Mouse (Mus musculus): ENCODE measurements around the gene Gm42421. TPM values are rescaled to one million over a fixed set of nuclear protein-coding genes. Genes with fewer than 3 reads are reported as not detected.

Gm42421 gene
- polyA plus RNA-seq, 2 experiments: 0.20 to 0.59 TPM

DNA sequence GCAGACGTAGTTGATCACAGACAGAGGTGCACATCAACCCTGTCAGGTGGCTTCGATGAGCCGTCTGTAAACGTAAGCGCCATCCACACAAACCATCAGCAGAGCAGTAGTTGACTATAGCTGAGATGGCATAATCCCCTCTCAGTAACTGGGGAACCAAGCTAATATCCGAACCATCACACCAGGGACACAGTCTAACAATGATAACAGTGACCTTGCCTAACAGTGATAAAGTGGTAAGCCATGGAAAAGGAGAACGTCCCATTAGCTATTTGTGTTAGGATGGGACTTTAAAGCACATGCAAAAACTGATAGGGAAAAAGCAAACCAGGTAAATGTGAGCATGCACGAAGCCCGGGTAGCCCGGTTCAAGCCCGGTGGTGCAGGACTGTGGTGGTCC is 48.3 kb downstream of the Gm42421 start:
- DNase-seq (ENCODE audit: low read depth in 3 of 3, low spot score in 3 of 3): peak in 2 of 3 experiments; percentile 19 to 42
- Histone ChIP-seq H3K27ac (peak overlapping the region; percentile 81), H3K27me3 (ENCODE audit: control insufficient read depth, insufficient read depth, low read length) (no peaks in the 10 kb centered on the region), H3K36me3 (replicated peaks; ENCODE audit: control insufficient read depth, insufficient read depth, low read depth) (no peaks in the 10 kb centered on the region), H3K9ac (replicated peaks) (no peak overlapping the region; the same call in 1 of the 2 replicates), H3K9me3 (ENCODE audit: control insufficient read depth, low read length) (no peaks in the 10 kb centered on the region), H3K4me2 (ENCODE audit: low read depth) (peak overlapping the region; percentile 53), H3K4me3 (ENCODE audit: insufficient read depth in 1 of 2, low read depth in 2 of 2, low read length in 2 of 2) (no peak overlapping the region), H3K4me1 (replicated peaks; ENCODE audit: control insufficient read depth in 2 of 2, insufficient read depth in 2 of 2, low read length in 1 of 2) (peaks cover 43 to 52% of the 10 kb centered on the region in 2 experiments)
- TF ChIP-seq CTCF (IDR thresholded peaks at IDR 0.05; ENCODE audit: low read depth) (no peak), EP300 (IDR thresholded peaks at IDR 0.05; ENCODE audit: low read depth) (0 out of 2 replicates have a peak, but pooled peaks have one; percentile 23)
- 71% methylated on average over 11 of the region's 11 CpGs for WGBS (ENCODE audit: insufficient replicate concordance)
- peak; percentile 65 for ATAC-seq (ENCODE audit: insufficient read depth)

- peak overlapping the region; percentile 44 for H3K9ac ChIP-seq (replicated peaks)
- H3K36me3 ChIP-seq (replicated peaks; ENCODE audit: control insufficient read depth, insufficient read depth, low read depth): no peaks in the 10 kb centered on the region
- H3K4me3 ChIP-seq (ENCODE audit: insufficient read depth in 1 of 2, low read depth in 2 of 2, low read length in 2 of 2): no peak overlapping the region
- WGBS (ENCODE audit: insufficient replicate concordance): 49% methylated on average over 16 of the region's 16 CpGs
- peak overlapping the region; percentile 81 for H3K27ac ChIP-seq
- ATAC-seq (ENCODE audit: insufficient read depth) (peak; percentile 90), DNase-seq (ENCODE audit: low read depth in 3 of 3, low spot score in 3 of 3) (peak; percentile 83)
- no peaks in the 10 kb centered on the region for H3K27me3 ChIP-seq (ENCODE audit: control insufficient read depth, insufficient read depth, low read length)
- H3K9me3 ChIP-seq (ENCODE audit: control insufficient read depth, low read length): no peaks in the 10 kb centered on the region
- H3K4me1 ChIP-seq (replicated peaks; ENCODE audit: control insufficient read depth in 2 of 2, insufficient read depth in 2 of 2, low read length in 1 of 2): peaks cover 42 to 52% of the 10 kb centered on the region in 2 experiments
- H3K4me2 ChIP-seq (ENCODE audit: low read depth): peak overlapping the region; percentile 53
- no peak for TF ChIP-seq CTCF (IDR thresholded peaks at IDR 0.05; ENCODE audit: low read depth)
- no peak; the same call in 1 of the 2 replicates for TF ChIP-seq EP300 (IDR thresholded peaks at IDR 0.05; ENCODE audit: low read depth)
These were observed 48.9 kb downstream of the Gm42421 start for GRCm38 (mm10) chr5:143976726-143977431.

DNA sequence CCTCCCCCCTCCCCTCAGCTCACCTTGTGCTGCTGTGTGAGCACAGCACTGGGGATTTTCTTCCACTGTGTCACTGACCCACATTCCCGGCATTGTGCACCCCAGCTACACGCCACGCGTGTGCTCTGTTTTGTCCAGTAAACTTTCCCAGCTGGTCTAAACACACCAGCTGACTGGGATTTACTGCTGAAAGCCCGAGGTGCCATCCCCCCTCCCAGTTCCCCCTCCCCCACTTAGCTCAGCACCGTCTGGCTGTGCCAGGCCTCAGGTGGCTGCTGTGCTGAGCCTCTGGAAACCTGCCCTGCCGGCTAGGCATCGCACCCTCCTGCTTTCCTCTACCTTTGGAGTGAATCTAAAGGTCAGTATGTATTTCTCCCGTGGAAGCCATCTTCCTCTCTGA is 52.9 kb downstream of the Gm42421 start:
- Histone ChIP-seq H3K9me3 (ENCODE audit: control insufficient read depth, low read length) (no peaks in the 10 kb centered on the region), H3K4me3 (ENCODE audit: insufficient read depth in 1 of 2, low read depth in 2 of 2, low read length in 2 of 2) (no peak overlapping the region), H3K4me1 (replicated peaks; ENCODE audit: control insufficient read depth in 2 of 2, insufficient read depth in 2 of 2, low read length in 1 of 2) (peaks cover 23% of the 10 kb centered on the region in 2 experiments), H3K4me2 (ENCODE audit: low read depth) (no peak overlapping the region), H3K27ac (no peak overlapping the region), H3K27me3 (ENCODE audit: control insufficient read depth, insufficient read depth, low read length) (no peaks in the 10 kb centered on the region), H3K9ac (replicated peaks) (no peak overlapping the region), H3K36me3 (replicated peaks; ENCODE audit: control insufficient read depth, insufficient read depth, low read depth) (no peaks in the 10 kb centered on the region; the same call in none of the 2 replicates)
- no peak for DNase-seq (ENCODE audit: low read depth in 3 of 3, low spot score in 3 of 3)
- WGBS (ENCODE audit: insufficient replicate concordance): 66% methylated on average over 9 of the region's 9 CpGs
- no peak for ATAC-seq (ENCODE audit: insufficient read depth)
- no peak for TF ChIP-seq CTCF (IDR thresholded peaks at IDR 0.05; ENCODE audit: low read depth)
- TF ChIP-seq EP300 (IDR thresholded peaks at IDR 0.05; ENCODE audit: low read depth): no peak

- TF ChIP-seq EP300 (IDR thresholded peaks at IDR 0.05; ENCODE audit: low read depth) (no peak), CTCF (IDR thresholded peaks at IDR 0.05; ENCODE audit: low read depth) (no peak)
- WGBS (ENCODE audit: insufficient replicate concordance): 50% methylated on average over 2 of the region's 2 CpGs
- Histone ChIP-seq H3K27me3 (ENCODE audit: control insufficient read depth, insufficient read depth, low read length) (no peaks in the 10 kb centered on the region), H3K9ac (replicated peaks) (no peak overlapping the region), H3K4me1 (replicated peaks; ENCODE audit: control insufficient read depth in 2 of 2, insufficient read depth in 2 of 2, low read length in 1 of 2) (peaks cover 8% of the 10 kb centered on the region in 2 experiments), H3K4me3 (ENCODE audit: insufficient read depth in 1 of 2, low read depth in 2 of 2, low read length in 2 of 2) (no peak overlapping the region), H3K36me3 (replicated peaks; ENCODE audit: control insufficient read depth, insufficient read depth, low read depth) (peaks cover 4% of the 10 kb centered on the region), H3K4me2 (ENCODE audit: low read depth) (no peak overlapping the region), H3K9me3 (ENCODE audit: control insufficient read depth, low read length) (no peaks in the 10 kb centered on the region), H3K27ac (no peak overlapping the region)
- DNase-seq (ENCODE audit: low read depth in 3 of 3, low spot score in 3 of 3): no peak
- ATAC-seq (ENCODE audit: insufficient read depth): no peak
These were observed 54.4 kb downstream of the Gm42421 start for GRCm38 (mm10) chr5:143982361-143982760.

DNA sequence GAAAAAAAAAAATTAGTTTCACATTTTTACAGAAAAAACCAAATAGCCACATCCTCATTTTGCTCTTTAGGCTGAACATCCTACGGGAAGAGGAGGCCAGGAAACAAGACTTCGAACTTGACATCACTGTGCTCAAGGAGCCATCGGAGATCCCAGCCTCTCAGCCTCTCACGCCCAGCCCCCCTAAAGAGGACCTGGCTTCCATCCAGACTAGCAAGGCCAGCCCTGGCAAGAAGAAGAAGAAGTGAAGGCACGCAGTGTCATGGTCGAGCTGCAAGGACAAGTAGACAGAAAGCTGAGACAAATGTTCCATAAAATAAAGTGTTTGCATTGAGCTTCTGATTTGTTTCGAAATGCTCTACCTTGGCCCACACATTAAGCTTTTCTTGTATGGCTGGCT is 57.4 kb downstream of the Gm42421 start:
- ATAC-seq (ENCODE audit: insufficient read depth) (no peak), DNase-seq (ENCODE audit: low read depth in 3 of 3, low spot score in 3 of 3) (no peak)
- Histone ChIP-seq H3K4me3 (ENCODE audit: insufficient read depth in 1 of 2, low read depth in 2 of 2, low read length in 2 of 2) (no peak overlapping the region), H3K4me2 (ENCODE audit: low read depth) (no peak overlapping the region), H3K9ac (replicated peaks) (no peak overlapping the region), H3K27ac (no peak overlapping the region), H3K4me1 (replicated peaks; ENCODE audit: control insufficient read depth in 2 of 2, insufficient read depth in 2 of 2, low read length in 1 of 2) (no peaks in the 10 kb centered on the region), H3K27me3 (ENCODE audit: control insufficient read depth, insufficient read depth, low read length) (no peaks in the 10 kb centered on the region), H3K9me3 (ENCODE audit: control insufficient read depth, low read length) (no peaks in the 10 kb centered on the region), H3K36me3 (replicated peaks; ENCODE audit: control insufficient read depth, insufficient read depth, low read depth) (peaks cover 20% of the 10 kb centered on the region)
- no peak for TF ChIP-seq CTCF (IDR thresholded peaks at IDR 0.05; ENCODE audit: low read depth)
- no peak for TF ChIP-seq EP300 (IDR thresholded peaks at IDR 0.05; ENCODE audit: low read depth)
- 78% methylated on average over 7 of the region's 7 CpGs for WGBS (ENCODE audit: insufficient replicate concordance)

Other genes starting within 250 kb of the Gm42421 start
- 1.4 and 1.7 TPM in 2 replicates for gene Usp42, start 195.9 kb upstream of the Gm42421 start, polyA plus RNA-seq (2012; rRNA removed)
- 2.5 and 4.1 TPM in 2 replicates for gene Usp42, start 195.9 kb upstream of the Gm42421 start, polyA plus RNA-seq (2014; fragmentation: Nextera tagmentation; extraction: Ambion mirVana)
- gene Eif2ak1, start 110.4 kb upstream of the Gm42421 start, polyA plus RNA-seq (2012; rRNA removed): 39.8 and 44.3 TPM in 2 replicates
- 108 and 112 TPM in 2 replicates for gene Eif2ak1, start 110.4 kb upstream of the Gm42421 start, polyA plus RNA-seq (2014; fragmentation: Nextera tagmentation; extraction: Ambion mirVana)
- 0.03 and 0.04 TPM in 2 replicates for gene Ankrd61, start 30.5 kb upstream of the Gm42421 start, polyA plus RNA-seq (2012; rRNA removed)
- gene Ankrd61, start 30.5 kb upstream of the Gm42421 start, polyA plus RNA-seq (2014; fragmentation: Nextera tagmentation; extraction: Ambion mirVana): 0.13 and 0.27 TPM in 2 replicates
- gene Aimp2, start 18.3 kb upstream of the Gm42421 start, polyA plus RNA-seq (2012; rRNA removed): 44.6 and 59.1 TPM in 2 replicates
- gene Aimp2, start 18.3 kb upstream of the Gm42421 start, polyA plus RNA-seq (2014; fragmentation: Nextera tagmentation; extraction: Ambion mirVana): 45.0 and 45.6 TPM in 2 replicates
- 4.1 and 6.7 TPM in 2 replicates for gene Pms2, start 18.2 kb upstream of the Gm42421 start, polyA plus RNA-seq (2012; rRNA removed)
- gene Pms2, start 18.2 kb upstream of the Gm42421 start, polyA plus RNA-seq (2014; fragmentation: Nextera tagmentation; extraction: Ambion mirVana): 13.6 and 15.7 TPM in 2 replicates
- 0.19 and 0.44 TPM in 2 replicates for gene Rsph10b, start 4.9 kb downstream of the Gm42421 start, polyA plus RNA-seq (2012; rRNA removed)
- gene Rsph10b, start 4.9 kb downstream of the Gm42421 start, polyA plus RNA-seq (2014; fragmentation: Nextera tagmentation; extraction: Ambion mirVana): 0.21 and 0.66 TPM in 2 replicates
- gene Ccz1, start 86.7 kb downstream of the Gm42421 start, polyA plus RNA-seq (2012; rRNA removed): 12.8 and 21.9 TPM in 2 replicates
- 46.8 and 47.1 TPM in 2 replicates for gene Ccz1, start 86.7 kb downstream of the Gm42421 start, polyA plus RNA-seq (2014; fragmentation: Nextera tagmentation; extraction: Ambion mirVana)
- not detected in 2 replicates for gene Ocm, start 98.5 kb downstream of the Gm42421 start, polyA plus RNA-seq (2012; rRNA removed)
- gene Ocm, start 98.5 kb downstream of the Gm42421 start, polyA plus RNA-seq (2014; fragmentation: Nextera tagmentation; extraction: Ambion mirVana): not detected in 2 replicates
- gene Lmtk2, start 172.3 kb downstream of the Gm42421 start, polyA plus RNA-seq (2012; rRNA removed): 2.4 and 2.9 TPM in 2 replicates
- gene Lmtk2, start 172.3 kb downstream of the Gm42421 start, polyA plus RNA-seq (2014; fragmentation: Nextera tagmentation; extraction: Ambion mirVana): 1.5 and 1.7 TPM in 2 replicates

Data from liver, embryonic 14.5 days (tissue).